Mouse (Mus musculus) testis, adult 2 months (tissue): ENCODE measurements around the gene Fcgr1. TPM values are rescaled to one million over a fixed set of nuclear protein-coding genes. Genes with fewer than 3 reads are reported as not detected.

Experiments
- H3K27ac ChIP-seq: fragments of 200-500 bp; 2 replicates; pipeline ENCODE4 v1.5.1; 2012; ENCODE audit warnings: low read depth, low read length; ENCODE audit not compliant: control insufficient read depth, insufficient read depth
- H3K27me3 ChIP-seq: fragments of 200-500 bp; 2 replicates; pipeline ENCODE4 v1.6.1; 2012; ENCODE audit warnings: mild to moderate bottlenecking, low read length, moderate library complexity; ENCODE audit not compliant: control insufficient read depth, insufficient read depth
- H3K36me3 ChIP-seq: fragments of 200-500 bp; 2 replicates; pipeline ENCODE4 v1.6.1; 2012; ENCODE audit warnings: mild to moderate bottlenecking, low read length; ENCODE audit not compliant: control insufficient read depth, insufficient read depth
- H3K4me1 ChIP-seq: fragments of 200-500 bp; 2 replicates; pipeline ENCODE4 v1.6.1; 2012; ENCODE audit warnings: low read length; ENCODE audit not compliant: control insufficient read depth, insufficient read depth
- H3K4me3 ChIP-seq: fragments of 200-500 bp; 2 replicates; pipeline ENCODE4 v1.5.1; 2012; ENCODE audit warnings: low read depth, mild to moderate bottlenecking, low read length, moderate library complexity, mixed read lengths; ENCODE audit not compliant: control insufficient read depth
- CTCF ChIP-seq: fragments of 200-500 bp; IDR thresholded peaks from 2 replicates; pipeline ENCODE4 v1.5.1; 2012; ENCODE audit warnings: low read depth, mild to moderate bottlenecking, inconsistent platforms, low read length, moderate library complexity; ENCODE audit not compliant: control insufficient read depth, insufficient read depth, insufficient replicate concordance
- POLR2A ChIP-seq: fragments of 200-500 bp; IDR thresholded peaks from 2 replicates; pipeline ENCODE4 v1.6.1; 2012; ENCODE audit warnings: low read depth, mild to moderate bottlenecking, inconsistent platforms, low read length, moderate library complexity; ENCODE audit not compliant: control insufficient read depth
- polyA plus RNA-seq: library from polyadenylated mRNA; depleted of rRNA; stranded (reverse); fragments of >200 nt; gene quantifications from 2 replicates; pipeline ENCODE4 v1.2.3, GENCODE M21; 2012

The Fcgr1 gene
- polyA plus RNA-seq, 1 experiment, result 0.19 TPM

GRCm38 (mm10) chr3:96262216-96262875 is 31.4 kb downstream of the Fcgr1 start:
- H3K4me3 ChIP-seq, result peak overlapping the region; percentile 87
- no peaks in the 10 kb centered on the region for H3K36me3 ChIP-seq
- H3K27me3 ChIP-seq, result no peaks in the 10 kb centered on the region; the same call in 1 of the 2 replicates
- no peak for TF ChIP-seq CTCF
- peak; percentile 35; the same call in 1 of the 2 replicates for TF ChIP-seq POLR2A
- peaks cover 3% of the 10 kb centered on the region for H3K4me1 ChIP-seq
- H3K27ac ChIP-seq, result peak overlapping the region; percentile 83

- H3K36me3 ChIP-seq, result no peaks in the 10 kb centered on the region
- peaks cover 3% of the 10 kb centered on the region for H3K4me1 ChIP-seq
- no peak overlapping the region for H3K4me3 ChIP-seq
- H3K27me3 ChIP-seq, result no peaks in the 10 kb centered on the region; the same call in 1 of the 2 replicates
- TF ChIP-seq CTCF (no peak), POLR2A (no peak)
- peak overlapping the region; percentile 34; the same call in 1 of the 2 replicates for H3K27ac ChIP-seq
These were observed 32.1 kb downstream of the Fcgr1 start for GRCm38 (mm10) chr3:96261623-96262022.

- Histone ChIP-seq H3K27ac (no peak overlapping the region), H3K4me3 (no peak overlapping the region), H3K27me3 (no peaks in the 10 kb centered on the region; the same call in 1 of the 2 replicates), H3K36me3 (no peaks in the 10 kb centered on the region), H3K4me1 (peaks cover 3% of the 10 kb centered on the region)
- TF ChIP-seq POLR2A (no peak), CTCF (no peak)
These were observed 33.5 kb downstream of the Fcgr1 start for GRCm38 (mm10) chr3:96260220-96260619.

GRCm38 (mm10) chr3:96257190-96257589 is 36.6 kb downstream of the Fcgr1 start:
- H3K27ac ChIP-seq, result no peak overlapping the region
- no peak overlapping the region for H3K4me3 ChIP-seq
- TF ChIP-seq POLR2A, result no peak
- TF ChIP-seq CTCF, result no peak
- peaks cover 2% of the 10 kb centered on the region; the same call in 1 of the 2 replicates for H3K4me1 ChIP-seq
- H3K27me3 ChIP-seq, result no peaks in the 10 kb centered on the region
- H3K36me3 ChIP-seq, result no peaks in the 10 kb centered on the region

GRCm38 (mm10) chr3:96255926-96256593 is 37.7 kb downstream of the Fcgr1 start:
- TF ChIP-seq POLR2A (no peak), CTCF (no peak)
- Histone ChIP-seq H3K27me3 (no peaks in the 10 kb centered on the region), H3K27ac (no peak overlapping the region), H3K36me3 (no peaks in the 10 kb centered on the region), H3K4me3 (no peak overlapping the region), H3K4me1 (no peaks in the 10 kb centered on the region)

- TF ChIP-seq POLR2A (no peak), CTCF (no peak)
- no peak overlapping the region for H3K27ac ChIP-seq
- no peak overlapping the region for H3K4me3 ChIP-seq
- no peaks in the 10 kb centered on the region for H3K27me3 ChIP-seq
- no peaks in the 10 kb centered on the region for H3K4me1 ChIP-seq
- H3K36me3 ChIP-seq, result no peaks in the 10 kb centered on the region
These were observed 39.0 kb downstream of the Fcgr1 start for GRCm38 (mm10) chr3:96254683-96255355.

- Histone ChIP-seq H3K27ac (no peak overlapping the region), H3K4me1 (no peaks in the 10 kb centered on the region; the same call in 1 of the 2 replicates), H3K27me3 (no peaks in the 10 kb centered on the region), H3K36me3 (no peaks in the 10 kb centered on the region), H3K4me3 (no peak overlapping the region)
- TF ChIP-seq CTCF, result no peak
- TF ChIP-seq POLR2A, result no peak
These were observed 42.0 kb downstream of the Fcgr1 start for GRCm38 (mm10) chr3:96251787-96252186.
